Mouse (Mus musculus): ENCODE measurements around the gene Dcx. TPM values are rescaled to one million over a fixed set of nuclear protein-coding genes. Genes with fewer than 3 reads are reported as not detected.

Dcx gene
- total RNA-seq, 4 experiments from 2014 or later = not detected

GRCm38 (mm10) chrX:143827212-143827611, 105.9 kb downstream of the Dcx start, which contains the start of gene Capn6:
TSS of gene Capn6 (minus strand) at chrX:143827414.
- DNase-seq (ENCODE audit: low spot score in 2 of 2) = peak; percentile 3 to 24

- no peak for DNase-seq (ENCODE audit: low spot score in 2 of 2)
These were observed 106.6 kb downstream of the Dcx start for GRCm38 (mm10) chrX:143826521-143826920.

GRCm38 (mm10) chrX:143818961-143819360, 114.2 kb downstream of the Dcx start:
- no peak for DNase-seq (ENCODE audit: low spot score in 2 of 2)

- no peak for DNase-seq (ENCODE audit: low spot score in 2 of 2)
These were observed 117.2 kb downstream of the Dcx start for GRCm38 (mm10) chrX:143815948-143816347.

Small RNA genes lying within 50 kb of the gene (microRNA-seq; reads per million reads assigned to microRNA genes)
- gene Gm47298 = not detected

Other genes with a start within 250 kb of the Dcx start
- 1 to 10 TPM in 3 of 4 experiments, under 1 TPM in 1; 0.61 to 2.0 (median 1.5) TPM for gene Capn6, start 105.9 kb downstream of the Dcx start, total RNA-seq (2022)
- under 1 TPM in 1 of 4 experiments, not detected in 3; 0.05 TPM for gene A730046J19Rik, start 220.4 kb upstream of the Dcx start, total RNA-seq (2022)

All from gastrocnemius, adult 8-10 months (tissue).